Mouse (Mus musculus) gastrocnemius, postnatal 36 days (tissue): ENCODE results near the gene Ubap1l. TPM values are rescaled to one million over a fixed set of nuclear protein-coding genes. Genes with fewer than 3 reads are reported as not detected.

Experiments used
- DNase-seq, 2 experiments: peaks; one replicate each; pipeline ENCODE4 v3.0.0; 2022
- intact Hi-C: fragments of 180-260 bp; cut with DNase I; formaldehyde crosslinking; loops from one replicate; pipeline ENCODE4 v1.15.1; 2025
- total RNA-seq, 2 experiments: library from RNA; stranded (reverse); gene quantifications; 2 replicates each; pipeline ENCODE4 v1.2.3; 2021

Gene Ubap1l
- total RNA-seq, 2 experiments from 2014 or later: 0.56 TPM; not detected in 1

DNA sequence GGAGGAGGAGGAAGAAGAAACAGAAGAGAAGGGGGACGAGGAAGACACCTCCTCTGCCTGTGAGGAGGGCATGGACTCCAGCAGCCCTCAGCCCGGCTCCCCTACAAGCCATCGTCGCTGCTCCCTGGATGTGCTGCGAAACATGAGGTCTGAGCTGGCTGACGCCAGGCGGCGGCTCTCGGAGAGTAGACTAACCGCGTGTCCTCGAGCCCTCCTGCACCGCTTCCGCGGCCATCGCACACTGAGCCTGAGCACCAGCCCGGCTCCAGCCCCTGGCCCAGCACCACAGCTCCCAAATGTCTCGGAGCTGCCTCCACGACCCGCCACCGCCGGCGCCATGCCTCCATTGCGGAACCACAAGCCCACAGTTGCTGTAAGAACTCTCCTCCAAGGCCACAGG lies 10.9 kb downstream of the Ubap1l start:
- intact Hi-C loops: loop anchor here (2.0 kb wide), 1 partner anchor 59 kb away; no protein-coding TSS in a partner anchor
- no peak for DNase-seq

DNA sequence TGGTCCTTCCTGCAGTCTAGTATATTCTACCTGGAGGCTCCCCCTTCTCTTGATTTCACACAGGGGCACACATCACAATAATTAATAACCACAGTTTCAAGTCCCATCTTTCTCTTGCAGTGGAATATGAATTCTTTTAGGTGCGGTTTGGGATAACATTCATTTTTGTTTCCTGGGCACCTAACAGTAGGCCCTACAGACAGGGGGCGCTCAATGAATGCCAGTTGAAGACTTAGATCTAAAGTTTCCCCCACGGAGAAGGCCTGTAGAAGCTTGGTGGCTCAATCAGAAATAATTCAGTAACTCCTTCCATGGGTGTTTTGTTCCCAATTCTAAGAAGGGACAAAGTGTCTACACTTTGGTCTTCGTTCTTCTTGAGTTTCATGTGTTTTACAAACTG lies 11.6 kb downstream of the Ubap1l start:
- DNase-seq: peak in 1 of 2 experiments; percentile 30
- intact Hi-C loops: loop anchor here (2.0 kb wide), 1 partner anchor 58 kb away; no protein-coding TSS in a partner anchor

DNA sequence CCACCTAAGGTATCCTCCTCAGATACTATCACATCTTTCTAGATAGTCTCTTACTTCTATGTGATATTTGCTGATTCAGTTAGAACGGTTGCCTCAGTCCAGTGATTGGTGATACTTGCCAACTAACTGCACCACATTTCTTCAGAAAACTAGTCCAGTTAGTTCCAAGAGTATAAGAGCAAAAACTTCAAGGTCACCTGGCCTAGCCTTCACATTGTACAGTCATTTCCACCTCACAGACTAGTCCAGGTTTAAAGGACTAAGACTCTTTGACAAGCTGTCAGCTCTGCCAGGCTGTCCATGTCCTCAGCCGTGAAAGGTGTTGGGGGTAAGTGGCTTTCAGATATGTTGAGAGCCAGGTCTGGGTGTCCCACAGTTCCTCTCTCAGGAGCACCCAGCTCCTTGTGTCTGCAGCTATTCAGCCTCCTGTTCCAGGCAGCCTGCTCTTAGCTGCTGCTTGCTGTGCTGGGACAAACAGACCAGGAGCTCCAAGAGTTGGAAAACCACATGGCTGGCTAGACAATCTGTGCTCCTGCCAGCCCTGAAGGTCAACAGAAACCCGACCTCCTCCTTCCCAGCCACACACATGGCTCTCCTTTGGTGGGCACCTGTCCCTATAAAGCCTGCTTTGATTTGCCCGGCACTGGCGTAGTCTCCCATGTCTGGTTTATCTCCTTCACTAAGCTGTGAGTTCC lies 13.8 kb downstream of the Ubap1l start:
- intact Hi-C loops: no loop called here
- peak in 1 of 2 experiments; percentile 37 for DNase-seq

DNA sequence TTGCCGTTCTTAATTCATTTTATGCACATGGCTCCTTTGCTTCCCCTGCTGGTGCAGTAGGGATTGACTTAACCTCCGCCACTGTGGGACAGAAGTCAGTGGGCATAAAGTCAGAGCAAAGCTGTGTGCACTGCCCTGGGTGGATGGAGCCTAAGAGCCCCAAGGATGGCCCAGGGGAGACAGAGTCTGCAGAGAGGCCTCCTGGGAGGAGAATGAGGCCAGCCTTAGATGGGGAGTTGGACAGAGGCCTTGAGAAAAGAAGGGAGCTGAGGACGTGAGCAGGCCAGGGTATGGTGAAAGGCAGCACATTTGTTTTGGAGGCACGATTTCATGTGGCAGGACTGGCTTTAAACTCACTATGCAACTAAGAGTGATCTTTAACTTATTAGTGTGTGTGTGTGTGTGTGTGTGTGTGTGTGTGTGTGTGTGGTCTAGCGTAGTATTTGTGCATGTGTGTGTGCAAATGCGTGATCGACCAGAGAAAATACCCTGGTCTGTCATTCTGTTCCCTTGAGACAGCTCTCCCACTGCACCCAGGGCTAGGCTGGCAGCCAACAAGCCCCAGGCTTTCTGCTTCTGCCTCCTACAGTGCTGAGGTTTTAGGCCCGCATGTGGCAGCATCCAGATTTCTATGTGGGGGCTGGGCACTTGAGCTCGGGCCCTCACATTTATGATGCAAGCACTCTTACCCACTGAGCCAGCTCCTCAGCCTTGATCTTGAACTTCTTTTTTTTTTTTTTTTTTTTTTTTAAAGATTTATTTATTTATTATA lies 14.5 kb downstream of the Ubap1l start:
- intact Hi-C loops: no loop called here
- DNase-seq: no peak

DNA sequence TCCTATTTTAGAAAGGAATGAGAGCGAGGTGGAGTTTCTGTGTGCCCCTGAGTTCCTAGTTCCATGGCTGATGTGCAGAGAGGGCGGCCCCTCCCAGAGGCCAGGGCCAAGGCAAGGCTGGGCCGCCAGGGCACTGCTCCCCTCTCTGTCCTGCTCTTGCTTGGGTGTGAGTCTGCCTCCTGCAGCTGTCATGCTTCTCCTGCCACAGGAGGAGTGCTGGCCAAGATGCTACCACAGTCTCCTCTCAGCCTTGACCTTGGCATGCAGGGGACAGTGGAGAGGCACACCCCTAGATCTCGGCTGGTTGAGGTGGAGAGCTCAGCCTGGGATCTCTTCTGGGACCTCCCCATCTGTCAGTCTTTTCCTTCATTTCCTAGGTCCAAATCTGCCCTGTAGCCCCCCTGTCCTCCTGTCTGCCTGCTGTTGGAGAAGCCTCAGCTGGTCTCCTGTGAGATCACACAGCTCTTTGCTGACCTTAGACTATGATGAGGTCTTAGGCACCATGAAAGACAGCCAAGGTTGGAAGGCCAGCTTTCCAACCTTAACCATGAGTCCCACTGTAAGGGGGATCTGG lies 20.3 kb downstream of the Ubap1l start:
- no peak for DNase-seq
- intact Hi-C loops: no loop called here

DNA sequence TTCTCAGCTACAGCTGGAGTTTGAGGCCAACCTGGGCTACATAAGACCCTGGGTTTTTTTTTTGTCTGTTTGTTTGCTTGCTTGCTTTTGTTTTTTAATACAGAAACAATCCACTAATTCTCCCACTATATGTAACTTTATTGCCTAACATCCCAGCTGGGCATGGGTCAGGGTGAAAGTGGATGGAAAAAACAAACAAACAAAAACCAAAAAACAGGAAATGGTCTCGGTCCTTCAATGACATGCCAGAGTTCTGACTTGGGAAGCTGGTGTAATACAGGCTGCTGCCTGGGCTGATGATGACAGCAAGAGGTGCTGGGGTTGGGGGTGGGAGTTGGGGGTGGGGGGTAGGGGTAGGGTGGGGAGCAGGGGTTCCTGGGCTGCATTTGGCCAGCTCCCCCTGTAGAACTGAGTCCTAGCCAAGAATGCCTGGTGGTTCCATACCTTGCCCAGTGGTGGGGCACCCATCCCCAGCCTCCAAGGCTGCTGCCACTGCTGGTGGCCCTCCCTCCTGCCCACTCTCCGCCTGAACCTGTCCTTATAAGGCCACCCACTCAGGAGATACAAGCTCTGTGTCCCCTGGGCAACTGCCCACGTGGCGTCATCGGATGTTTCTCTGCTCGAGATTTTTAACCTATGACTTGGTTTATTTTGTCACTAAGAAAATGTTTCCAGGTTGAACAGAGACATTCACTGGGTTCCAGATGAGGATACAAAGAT lies 21.4 kb downstream of the Ubap1l start:
- no peak for DNase-seq
- intact Hi-C loops: no loop called here

DNA sequence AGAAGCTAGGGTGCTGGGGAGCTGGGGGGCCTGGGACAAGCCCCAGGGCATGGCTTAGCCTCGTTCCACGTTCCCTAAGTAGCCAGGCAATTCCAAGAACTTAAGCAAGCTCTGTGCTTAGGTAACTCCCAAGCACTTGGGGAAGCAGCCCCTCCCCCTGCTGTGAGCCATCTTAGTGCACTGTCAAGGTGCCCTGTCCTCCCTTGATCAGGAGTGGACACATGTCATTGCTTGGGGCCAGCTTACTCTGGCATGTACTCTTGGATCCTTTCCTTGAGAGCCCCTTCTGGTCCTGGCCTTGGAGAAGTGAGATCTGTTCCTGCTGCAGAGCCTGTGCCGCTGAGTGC lies 21.9 kb downstream of the Ubap1l start:
- no peak for DNase-seq

DNA sequence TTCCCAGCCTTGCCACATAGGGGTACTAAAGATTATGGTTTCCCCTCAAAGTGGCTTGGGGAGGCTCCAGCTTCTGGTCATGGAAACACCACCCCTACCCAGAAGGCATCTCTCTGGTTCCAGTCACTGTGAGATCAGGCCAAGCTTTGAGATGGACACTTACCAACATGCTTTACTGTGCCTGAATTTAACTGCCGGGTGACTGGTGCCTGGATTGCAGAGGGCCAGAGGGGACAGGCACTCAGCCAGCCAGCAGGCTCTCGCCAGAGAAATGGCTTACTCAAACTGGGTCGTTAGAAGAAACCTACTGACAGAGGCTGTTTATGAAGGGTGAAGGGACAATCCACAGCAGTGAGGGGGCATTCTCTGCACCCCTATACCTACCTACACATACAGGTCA lies 23.4 kb downstream of the Ubap1l start:
- intact Hi-C loops: no loop called here
- DNase-seq: peak in 1 of 2 experiments; percentile 46

More for the DNA sequence above, 21.9 kb downstream of the Ubap1l start:
- intact Hi-C loops: no loop called here

DNA sequence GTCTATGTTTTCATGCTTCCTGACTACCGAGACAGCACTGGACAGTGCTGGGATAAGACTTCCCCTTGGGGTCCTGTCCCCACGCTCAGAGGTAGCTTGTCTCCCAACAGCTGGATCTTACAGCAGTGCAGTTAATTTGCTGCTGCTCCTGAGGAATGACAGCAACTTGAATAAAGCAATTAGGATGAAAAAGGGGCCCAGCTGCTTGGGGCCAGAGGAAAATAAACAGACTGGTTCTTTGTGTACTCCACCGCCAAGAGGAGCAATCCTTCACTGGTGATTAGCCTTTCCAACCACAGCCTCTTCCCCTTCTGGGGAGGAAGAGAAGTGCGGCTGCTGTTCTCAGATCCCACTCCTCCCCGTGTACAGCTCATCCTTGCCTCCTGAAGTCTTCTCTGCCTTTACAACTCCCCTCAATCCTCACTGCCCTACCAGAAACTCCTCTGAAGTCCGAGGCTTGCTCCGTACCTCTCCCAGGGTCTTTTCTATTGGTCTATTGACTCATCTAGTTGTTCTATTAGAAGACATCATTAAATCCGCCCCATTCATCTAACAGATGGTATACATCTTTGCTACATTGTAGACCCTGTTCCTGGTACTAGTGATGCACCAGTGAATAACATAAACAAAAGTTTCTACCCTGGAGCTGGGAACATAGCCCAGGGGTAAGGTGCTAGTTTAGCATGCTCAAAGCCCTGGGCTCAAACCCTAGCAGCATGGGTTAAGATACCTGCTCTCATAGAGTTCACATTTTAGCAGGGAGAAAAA lies 25.7 kb downstream of the Ubap1l start:
- no peak for DNase-seq
- intact Hi-C loops: no loop called here

DNA sequence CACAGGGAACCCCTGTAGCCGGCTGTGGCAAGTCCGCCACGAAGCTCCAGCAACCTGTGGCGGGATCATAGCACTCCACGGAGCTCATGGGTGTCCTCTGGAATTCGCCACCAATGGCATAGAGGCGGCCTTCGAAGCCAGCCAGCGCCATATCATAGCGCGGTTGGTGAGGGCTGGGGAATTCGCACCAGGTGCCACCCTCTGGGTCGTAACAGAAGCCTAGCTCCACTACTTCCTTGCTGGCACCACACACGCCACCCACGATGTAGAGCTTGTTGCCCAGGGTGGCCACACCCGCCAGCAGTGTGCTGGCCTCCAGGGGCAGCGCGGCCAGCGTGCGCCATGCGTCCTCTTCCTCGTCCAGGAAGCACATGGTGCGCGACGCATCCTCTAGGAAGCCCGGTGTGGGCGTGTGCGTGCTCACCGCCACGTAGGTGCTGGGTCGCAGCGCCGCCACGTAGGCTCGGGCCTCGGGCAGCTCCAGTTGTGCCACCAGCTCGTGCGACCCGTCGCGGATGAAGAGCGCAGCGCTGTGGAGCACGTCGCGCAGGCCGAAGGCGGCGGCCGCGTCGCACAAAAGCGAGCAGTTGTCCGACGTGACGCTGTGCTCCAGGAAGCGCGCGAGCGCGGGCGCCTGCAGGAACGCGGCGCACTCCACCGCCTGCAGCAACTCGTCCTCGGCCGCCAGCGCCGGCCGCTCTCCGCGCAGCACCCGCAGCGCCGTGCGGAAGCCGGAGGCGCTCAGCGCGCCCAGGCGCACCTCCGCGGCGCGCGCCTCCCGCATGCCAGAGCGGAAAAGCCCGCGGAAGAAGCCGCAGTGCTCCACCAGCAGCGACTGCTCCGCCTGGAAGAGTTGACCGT lies 30.1 kb downstream of the Ubap1l start:
- no peak for DNase-seq
- intact Hi-C loops: no loop called here

DNA sequence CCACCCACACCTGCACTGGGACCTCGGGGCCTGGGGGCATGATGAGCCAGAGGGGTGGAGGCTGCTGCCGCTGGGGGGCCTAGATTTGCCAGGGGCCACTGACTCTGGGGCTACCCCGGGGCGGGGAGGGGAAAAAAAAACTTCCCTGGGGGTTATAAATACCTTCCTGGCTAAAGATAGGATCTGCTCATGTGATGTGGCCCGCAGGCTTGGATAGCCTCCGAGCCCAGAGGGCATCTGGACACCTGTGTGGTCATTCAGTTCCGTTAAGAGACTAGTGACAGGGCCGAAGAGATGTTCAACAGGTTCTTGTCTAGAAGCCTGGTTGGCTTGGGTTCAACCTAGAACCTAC lies 30.7 kb downstream of the Ubap1l start, which contains the start of gene Kbtbd13:
TSS of gene Kbtbd13 (minus strand) at position 40 of the 352 bp plus-strand sequence.
- intact Hi-C loops: no loop called here
- peak in 1 of 2 experiments; percentile 39 for DNase-seq

DNA sequence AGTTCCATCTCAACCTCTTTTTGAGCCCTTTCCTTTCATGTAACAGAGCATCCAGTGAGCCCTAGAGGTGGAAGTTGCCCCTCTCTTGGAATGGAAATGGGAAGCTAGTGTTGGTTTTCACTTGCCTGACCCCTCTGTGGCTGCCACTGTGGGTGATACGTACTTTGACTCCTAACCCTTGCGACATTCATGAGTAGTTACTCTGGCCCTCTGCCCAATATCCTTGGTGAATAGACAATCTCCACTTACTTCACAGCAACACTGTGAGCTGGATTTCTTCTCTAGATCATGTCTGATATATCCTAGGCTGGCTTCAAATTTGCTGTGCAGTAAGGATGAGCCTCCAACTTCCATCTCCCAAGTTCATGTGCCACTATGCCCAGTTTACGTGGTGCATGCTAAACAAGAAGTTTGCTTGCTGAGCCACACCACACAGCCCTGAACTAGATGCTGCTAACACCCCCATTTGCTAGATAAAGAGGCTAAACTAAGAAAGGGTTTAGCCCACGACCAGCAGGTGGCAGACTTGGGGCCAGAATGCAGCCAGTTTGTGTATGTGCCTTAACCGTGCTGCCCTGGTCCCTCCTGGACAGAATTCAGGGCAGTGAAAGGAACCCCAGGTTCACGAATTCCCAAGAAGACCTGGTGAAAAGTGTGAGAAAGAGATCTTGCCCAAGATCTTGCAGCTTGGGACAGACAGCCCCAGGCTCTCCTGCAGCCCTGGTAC lies 32.0 kb downstream of the Ubap1l start:
- DNase-seq: peak; percentile 64 to 72
- intact Hi-C loops: loop anchor here (2.0 kb wide), 1 partner anchor 38 kb away; no protein-coding TSS in a partner anchor

DNA sequence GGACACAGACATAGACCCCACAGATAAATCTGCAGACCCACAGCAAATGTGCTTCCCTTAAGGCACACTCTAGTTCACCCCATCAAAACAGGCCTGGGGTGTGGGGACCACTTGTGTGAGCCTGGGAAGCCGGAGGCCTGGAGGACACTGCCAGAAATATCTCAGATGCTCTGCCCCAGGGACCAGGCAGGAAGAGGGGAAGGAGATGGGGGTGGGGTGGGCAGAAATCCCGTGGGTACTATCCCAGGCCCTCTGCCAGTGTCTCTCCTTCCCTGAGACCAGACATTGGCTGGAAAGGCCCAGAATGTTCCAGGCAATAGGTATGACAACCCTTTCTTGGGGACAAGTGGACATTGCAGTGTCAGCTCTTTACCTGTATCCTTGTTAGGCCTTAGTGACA lies 32.8 kb downstream of the Ubap1l start:
- DNase-seq: no peak
- intact Hi-C loops: loop anchor here (2.0 kb wide), 1 partner anchor 37 kb away; no protein-coding TSS in a partner anchor

DNA sequence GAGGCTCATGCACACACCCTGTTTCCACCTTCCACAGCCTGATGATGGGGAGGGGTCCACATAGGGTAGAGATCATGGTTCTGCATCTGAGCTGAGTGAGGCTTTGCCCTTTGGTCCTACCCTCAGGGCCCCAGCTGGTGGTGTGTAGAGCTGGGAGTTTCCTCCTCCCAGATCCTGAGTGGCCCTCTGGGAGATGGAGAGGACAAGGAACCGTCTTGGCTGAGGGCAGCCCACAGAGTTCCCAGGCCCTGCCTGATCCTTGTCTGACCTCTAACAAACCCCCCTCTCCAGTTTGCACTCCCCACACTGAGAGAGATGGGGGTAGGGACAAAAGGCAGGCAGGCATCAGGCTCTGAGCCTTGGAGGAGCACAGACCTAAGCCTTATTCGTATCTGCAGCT lies 33.5 kb downstream of the Ubap1l start:
- DNase-seq: no peak

DNA sequence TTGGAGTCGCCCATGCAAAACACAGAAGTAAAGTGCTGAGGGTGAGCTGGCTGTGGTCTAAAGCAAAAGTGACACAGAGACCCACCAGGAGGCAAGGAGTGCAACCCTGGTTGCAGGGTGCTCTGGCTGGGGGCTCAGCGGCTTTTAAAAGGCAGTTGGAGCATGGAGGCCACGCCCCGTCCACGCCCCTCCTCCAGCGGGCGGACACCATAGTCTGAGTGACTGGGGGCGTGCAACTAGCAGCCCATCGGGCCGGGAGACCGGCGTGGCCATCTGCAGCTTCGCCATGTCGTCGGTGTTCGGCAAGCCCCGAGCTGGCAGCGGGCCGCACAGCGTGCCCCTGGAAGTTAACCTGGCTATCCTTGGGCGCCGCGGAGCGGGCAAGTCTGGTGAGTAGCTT lies 37.4 kb downstream of the Ubap1l start, which contains the start of gene Rasl12:
TSS of gene Rasl12 (plus strand) at position 228 of the 400 bp plus-strand sequence.
- DNase-seq: peak; percentile 66 to 67
- intact Hi-C loops: loop anchor here (2.0 kb wide), 1 partner anchor 15 kb away; no protein-coding TSS in a partner anchor

More for the DNA sequence above, 33.5 kb downstream of the Ubap1l start:
- intact Hi-C loops: no loop called here

DNA sequence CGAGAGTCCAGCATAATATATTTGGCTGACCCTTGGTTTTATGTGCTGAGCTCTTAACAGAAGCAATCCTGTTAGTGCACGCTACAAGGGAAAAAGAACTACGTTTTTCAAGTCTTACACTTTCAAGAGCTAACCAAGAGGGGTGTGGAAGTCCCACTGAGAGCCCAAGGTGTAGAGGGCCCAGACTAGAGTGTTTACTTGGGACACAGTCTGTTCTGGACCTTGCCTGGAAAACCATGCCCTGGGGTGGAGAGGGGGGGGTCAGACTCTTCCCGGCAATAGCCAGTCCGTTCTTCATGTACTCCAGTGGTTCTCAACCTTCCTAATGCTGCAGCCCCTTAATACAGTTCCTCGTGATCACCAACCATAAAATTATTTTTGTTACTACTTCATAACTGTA lies 39.1 kb downstream of the Ubap1l start:
- intact Hi-C loops: loop anchor here (2.0 kb wide), 1 partner anchor 13 kb away; no protein-coding TSS in a partner anchor
- no peak for DNase-seq

DNA sequence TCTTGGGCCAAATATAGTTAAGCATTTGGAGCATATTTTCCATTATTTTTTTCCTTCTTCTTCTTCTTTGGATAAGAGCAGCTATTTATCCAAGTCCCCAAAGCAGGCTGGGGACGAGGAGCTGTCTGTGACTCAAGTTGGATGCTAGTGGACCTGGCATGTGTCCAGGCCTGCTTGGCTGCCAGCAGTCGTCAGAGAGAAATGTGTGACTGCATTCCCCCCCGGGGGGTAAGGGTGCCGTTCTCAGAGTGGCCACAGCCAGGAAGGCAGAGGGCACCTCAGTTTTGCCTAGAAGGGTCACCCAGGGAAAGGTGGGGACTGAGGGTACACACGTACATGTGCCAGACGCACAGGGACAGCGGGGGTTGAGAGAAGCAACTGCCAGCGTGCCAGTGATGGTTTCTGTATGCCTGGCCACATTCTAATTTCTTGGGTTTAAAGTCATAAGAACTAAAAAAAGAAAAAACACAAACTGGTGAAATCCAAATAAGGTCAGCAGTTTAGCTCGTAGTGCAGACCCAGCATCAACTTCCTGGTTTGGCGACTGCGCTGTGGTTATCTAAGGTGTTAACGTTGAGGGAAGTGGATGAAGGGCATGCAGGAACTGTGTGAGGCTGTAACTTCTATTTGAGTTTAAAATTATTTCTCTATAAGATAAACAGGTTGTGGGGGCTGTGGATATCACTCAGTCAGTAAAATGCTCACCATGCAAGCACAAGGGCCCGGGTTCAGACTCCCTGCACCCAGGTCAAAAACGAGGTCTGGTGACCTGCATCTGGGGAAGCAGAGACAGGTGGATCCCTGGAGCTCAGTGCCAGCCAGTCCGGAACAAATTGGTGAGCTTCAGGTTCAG lies 43.7 kb downstream of the Ubap1l start:
- DNase-seq: peak; percentile 81
- intact Hi-C loops: no loop called here
